Mouse (Mus musculus) left cerebral cortex, postnatal 10 days (tissue): Measurements from ENCODE around the gene Prpf18. TPM values are rescaled to one million over a fixed set of nuclear protein-coding genes. Genes with fewer than 3 reads are reported as not detected.
"Not testable (repeated sequence)": the region's sequence is repeated elsewhere in the genome, so short reads cannot be mapped to it uniquely, and the experiment has no call there.

Experiments used
- DNase-seq, 2 experiments: peaks; one replicate each; pipeline ENCODE4 v3.0.0; 2021 to 2022; ENCODE audit warnings: low spot score in 2 of 2, mixed read lengths in 1 of 2; ENCODE audit errors: extremely low spot score in 1 of 2
- intact Hi-C: fragments of 180-260 bp; cut with DNase I; formaldehyde crosslinking; loops from one replicate; pipeline ENCODE4 v1.15.1; 2025
- total RNA-seq, 2 experiments: library from RNA; stranded (reverse); gene quantifications; 2 replicates each; pipeline ENCODE4 v1.2.3; 2021

Prpf18 gene
- total RNA-seq, 2 experiments from 2014 or later, result 35.9 to 37.5 TPM

DNA sequence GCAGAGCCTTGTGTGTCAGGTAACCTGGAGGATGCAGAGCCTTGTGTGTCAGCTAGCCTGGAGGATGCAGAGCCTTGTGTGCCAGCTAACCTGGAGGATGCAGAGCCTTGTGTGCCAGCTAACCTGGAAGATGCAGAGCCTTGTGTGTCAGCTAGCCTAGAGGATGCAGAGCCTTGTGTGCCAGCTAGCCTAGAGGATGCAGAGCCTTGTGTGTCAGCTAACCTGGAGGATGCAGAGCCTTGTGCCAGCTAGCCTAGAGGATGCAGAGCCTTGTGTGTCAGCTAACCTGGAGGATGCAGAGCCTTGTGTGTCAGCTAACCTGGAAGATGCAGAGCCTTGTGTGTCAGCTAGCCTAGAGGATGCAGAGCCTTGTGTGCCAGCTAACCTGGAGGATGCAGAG lies 32.8 kb downstream of the Prpf18 start:
- intact Hi-C loops, DNase-seq: not testable (repeated sequence)

DNA sequence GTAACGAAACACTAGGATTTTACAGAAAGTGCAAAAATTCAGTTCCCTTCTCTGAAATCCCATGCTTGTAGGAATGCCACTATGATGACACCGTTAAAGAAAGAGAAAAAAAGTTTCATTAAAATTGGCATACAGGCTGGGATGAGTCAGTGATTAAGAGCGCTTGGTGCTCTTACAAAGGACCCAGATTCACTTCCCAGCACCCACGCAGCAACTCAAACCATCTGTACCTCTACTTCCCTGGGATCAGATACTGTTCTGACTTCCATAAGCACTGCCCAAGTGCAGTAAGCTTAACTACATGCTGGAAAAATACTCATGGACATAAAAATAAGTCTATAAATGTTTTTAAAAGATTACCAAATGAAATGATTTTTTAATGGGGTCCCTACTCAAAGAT lies 34.9 kb downstream of the Prpf18 start:
- intact Hi-C loops, result no loop called here
- DNase-seq, result no peak

DNA sequence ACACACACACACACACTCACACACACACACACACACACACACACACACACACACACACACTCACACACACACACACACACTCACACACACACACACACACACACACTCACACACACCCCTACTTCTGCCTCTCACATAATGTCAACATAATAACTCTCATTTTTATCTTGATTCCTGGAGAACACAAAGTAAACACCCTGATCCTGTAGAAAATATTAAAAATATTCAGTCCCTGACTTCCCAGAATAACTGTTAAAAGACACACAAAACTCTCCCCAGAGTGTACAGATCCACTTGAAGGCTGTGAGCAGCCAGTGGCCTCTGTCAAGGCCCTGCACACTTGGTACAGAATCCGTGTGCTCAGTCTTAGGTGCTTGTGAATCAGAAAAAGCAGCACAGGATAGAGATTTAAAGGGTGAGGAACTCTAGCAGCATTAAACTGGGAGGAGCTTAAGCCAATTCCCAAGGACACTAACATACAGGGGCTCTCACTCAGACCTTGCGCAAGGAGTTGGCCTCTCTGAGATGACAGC lies 36.8 kb downstream of the Prpf18 start:
- no peak for DNase-seq
- intact Hi-C loops, result no loop called here

DNA sequence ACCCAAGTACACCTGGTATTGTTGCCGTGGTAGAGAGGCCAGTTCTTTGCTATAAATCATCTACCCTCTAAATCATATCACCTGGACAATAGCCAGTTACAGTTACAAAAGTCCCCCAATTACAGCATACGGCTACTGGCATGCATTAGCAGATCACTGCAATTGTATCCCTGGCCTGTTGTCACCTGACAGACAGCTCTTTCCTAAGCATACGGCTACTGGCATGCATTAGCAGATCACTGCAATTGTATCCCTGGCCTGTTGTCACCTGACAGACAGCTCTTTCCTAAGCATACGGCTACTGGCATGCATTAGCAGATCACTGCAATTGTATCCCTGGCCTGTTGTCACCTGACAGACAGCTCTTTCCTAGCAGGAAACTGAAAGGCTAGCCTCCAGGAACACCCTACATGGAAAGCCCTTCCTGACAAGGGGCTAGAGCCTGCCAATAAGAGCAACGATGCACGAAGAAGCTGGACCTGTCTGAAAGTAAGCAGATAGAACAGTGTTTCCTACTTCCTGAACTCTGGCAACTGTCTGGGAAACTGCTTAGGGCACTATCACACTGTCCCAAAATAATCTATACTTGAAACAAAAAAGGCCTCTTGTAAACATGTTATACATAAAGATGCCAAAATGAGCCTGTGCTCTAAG lies 37.5 kb downstream of the Prpf18 start:
- intact Hi-C loops, DNase-seq: not testable (repeated sequence)

DNA sequence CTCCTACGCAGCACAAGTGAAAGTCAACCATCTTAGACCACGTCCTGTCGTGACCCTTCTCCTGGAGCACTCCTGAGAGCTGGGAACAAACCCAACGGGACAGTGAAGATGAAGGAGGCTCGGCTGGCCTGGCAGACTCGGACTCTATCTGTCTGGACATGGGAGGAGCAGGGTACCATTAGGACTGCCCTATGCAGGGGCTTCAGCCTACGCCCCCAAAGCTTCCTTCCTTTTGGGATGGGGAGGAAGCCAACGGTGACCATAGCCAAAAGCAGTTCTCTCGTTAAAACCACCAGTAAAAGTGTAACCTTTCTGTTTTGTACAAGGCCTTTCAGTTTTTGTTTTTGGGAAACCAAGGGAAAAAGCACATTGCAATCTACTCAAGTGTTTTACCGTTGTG lies 40.2 kb downstream of the Prpf18 start:
- no peak for DNase-seq
- intact Hi-C loops, result no loop called here

DNA sequence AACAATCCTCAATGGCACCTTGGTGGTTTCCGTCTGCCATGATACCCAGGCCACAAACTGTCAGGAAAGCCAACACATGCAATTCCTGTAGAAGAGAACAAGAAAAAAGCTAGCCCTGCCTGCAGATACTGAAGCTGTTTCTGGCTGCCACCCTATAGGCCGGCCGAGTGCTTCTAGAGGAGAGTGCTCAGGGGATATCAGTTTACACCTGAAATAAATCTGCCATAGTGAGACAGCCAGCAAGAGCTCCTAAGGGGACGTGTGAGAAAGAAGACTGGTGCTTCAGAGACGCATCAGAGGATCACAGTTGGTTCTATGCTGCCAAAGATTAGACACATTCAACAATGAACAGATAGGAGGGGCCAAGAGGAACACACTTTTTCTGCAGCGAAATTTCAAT lies 40.6 kb downstream of the Prpf18 start:
- DNase-seq, result no peak
- intact Hi-C loops, result no loop called here

DNA sequence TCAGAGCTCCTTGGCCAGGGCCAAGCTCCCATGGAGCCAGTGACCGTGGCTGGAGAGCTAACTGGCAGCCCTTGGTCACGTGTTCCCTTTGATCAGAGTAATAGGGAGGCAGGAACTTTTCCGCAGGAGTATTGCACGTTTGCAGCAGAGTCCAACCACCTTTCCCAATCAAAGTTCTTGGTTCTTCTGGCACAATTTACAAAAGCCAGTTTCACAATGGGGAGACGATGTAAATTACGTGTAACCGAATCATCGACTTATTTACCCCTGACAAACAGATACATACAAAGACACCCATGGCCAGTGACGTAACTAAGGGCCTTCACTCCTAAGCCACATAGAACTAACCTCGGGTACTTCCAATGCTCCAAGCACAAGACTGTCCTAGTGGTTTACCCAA lies 42.5 kb downstream of the Prpf18 start:
- no peak for DNase-seq
- intact Hi-C loops, result loop anchor here (5.0 kb wide), 1 partner anchor 112 kb away; no protein-coding TSS in a partner anchor

DNA sequence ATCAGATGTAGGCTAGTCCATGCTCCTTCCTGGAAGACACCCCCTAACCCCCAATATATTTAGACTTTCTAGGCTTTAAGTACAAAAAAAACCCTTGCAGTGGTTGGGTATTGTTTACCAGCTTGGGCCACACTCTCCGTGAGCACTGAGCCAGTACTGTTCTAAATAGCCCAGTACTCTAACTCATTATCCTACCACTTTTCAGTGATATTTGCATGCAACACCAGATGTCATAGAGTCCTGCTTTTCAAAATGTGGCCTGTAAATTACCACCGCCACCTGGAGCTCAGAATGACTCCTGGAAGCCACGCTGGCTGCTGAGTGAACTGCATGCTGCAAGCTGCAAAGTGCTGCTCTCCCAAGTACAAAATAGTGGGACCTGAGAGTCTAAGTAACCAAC lies 43.7 kb downstream of the Prpf18 start:
- no peak for DNase-seq
- intact Hi-C loops, result loop anchor here (5.0 kb wide), 1 partner anchor 111 kb away; no protein-coding TSS in a partner anchor

DNA sequence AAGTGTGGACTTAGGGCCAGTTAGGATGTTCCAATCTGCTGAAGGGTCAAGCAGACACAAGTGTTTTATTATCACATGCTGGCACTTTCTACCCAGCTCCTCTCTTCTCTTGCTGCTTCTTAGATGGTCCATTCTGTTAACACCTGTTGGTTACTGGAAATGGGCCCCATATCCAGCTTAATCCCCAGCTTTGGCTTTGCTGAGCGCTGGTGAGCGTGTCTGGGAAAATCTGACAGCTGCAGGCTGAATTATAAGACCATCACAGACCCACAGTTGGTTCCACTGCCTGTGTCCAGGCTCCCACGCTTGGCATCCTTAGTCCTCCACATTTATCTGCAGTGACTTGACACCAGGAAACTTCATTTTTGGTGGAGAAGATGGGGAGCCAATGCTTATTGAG lies 45.4 kb downstream of the Prpf18 start:
- DNase-seq, result no peak
- intact Hi-C loops, result loop anchor here (5.0 kb wide), 1 partner anchor 109 kb away; no protein-coding TSS in a partner anchor

DNA sequence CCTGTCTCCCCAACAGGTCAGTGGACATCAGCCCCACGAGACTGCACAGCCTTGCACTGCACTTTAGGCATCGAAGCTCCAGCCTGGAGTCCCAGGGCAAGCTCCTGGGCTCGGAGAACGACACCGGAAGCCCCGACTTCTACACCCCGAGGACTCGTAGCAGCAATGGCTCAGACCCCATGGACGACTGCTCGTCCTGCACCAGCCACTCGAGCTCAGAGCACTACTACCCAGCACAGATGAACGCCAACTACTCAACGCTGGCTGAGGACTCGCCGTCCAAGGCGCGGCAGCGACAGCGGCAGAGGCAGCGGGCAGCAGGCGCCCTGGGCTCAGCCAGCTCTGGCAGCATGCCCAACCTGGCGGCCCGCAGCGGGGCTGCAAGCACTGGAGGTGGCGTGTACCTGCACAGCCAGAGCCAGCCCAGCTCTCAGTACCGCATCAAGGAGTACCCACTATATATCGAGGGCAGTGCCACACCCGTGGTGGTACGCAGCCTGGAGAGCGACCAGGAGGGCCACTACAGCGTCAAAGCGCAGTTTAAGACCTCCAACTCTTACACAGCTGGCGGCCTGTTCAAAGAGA lies 48.5 kb downstream of the Prpf18 start:
- DNase-seq, result peak in 1 of 2 experiments; percentile 60
- intact Hi-C loops, result no loop called here

DNA sequence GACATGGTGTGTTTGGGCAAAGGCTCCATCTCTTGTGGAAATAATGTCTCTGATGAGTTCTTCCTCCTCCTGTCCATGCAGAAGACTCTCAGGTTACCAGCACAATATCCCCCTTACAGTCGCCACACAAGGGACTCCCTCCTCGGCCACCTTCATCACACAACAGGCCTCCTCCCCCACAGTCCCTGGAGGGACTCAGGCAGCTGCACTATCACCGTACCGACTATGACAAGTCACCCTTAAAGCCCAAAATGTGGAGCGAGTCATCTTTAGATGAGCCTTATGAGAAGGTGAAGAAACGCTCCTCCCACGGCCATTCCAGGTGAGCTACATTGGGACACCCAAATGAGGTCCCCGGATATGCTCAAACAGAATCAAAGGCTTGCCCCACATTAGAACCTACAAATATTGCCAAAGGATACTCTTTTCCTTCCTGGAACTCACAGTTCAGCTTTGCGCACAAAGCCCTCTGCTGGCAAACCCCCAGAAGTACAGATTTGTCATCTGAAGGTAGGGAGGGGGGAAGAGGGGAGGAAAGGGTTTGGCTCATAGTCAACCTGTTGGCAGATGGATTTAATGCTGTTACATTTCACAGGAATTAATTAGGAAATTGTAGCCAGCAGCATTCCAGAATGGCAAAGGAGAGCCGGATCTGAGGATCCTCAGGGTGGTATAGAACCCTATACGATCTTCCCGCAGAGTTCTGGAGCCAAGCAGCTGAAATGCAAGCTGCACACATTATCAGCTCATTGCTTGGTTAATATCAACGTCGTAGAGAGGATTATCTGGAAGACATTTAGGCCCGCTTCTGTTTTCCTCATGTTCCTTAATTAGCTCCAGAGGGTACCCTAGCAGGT lies 50.7 kb downstream of the Prpf18 start:
- DNase-seq, result peak; percentile 75 to 76
- intact Hi-C loops, result no loop called here

DNA sequence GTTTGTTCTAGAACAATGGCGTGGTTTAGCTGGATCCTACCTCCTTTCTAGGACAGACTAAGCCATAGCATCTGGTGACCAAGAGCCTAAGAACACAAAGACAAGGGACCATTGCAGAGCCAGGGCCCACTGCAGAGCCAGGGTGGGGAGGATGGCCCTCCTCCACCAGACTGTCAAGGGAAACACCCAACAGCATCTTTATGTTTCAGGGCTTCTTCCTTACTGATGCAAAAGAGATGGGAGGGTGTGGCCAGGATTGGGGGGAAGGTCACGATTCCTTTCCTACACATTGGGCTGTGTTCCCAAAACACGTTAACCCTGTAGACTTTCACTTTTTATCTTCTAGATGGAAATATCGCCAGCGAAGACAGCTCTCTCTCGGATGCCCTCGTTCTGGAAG lies 54.9 kb downstream of the Prpf18 start:
- intact Hi-C loops, result no loop called here
- DNase-seq, result no peak

DNA sequence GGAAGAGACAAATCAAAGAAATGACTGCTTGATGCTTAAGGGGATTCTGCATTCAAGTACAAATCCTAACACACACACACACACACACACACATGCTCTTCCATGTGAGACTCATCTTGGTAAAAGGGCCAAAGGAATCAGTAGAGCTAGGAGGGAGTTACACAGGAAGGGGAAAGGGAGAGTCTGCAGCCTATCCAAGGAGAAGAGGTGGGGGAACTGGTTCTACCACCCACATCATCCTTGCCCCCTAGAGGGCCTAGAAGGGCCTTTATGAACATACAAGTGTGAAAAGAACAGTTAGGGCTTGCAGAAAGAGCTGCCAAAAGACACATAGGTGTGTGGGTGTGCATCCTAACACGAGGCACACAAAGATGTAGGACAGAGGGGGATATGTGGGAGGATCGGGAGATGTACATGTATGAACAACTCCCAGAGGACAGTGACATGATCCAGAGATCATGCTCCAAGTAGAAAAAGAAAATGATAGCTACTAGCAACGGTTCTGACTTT lies 58.0 kb downstream of the Prpf18 start:
- no peak for DNase-seq
- intact Hi-C loops, result no loop called here

DNA sequence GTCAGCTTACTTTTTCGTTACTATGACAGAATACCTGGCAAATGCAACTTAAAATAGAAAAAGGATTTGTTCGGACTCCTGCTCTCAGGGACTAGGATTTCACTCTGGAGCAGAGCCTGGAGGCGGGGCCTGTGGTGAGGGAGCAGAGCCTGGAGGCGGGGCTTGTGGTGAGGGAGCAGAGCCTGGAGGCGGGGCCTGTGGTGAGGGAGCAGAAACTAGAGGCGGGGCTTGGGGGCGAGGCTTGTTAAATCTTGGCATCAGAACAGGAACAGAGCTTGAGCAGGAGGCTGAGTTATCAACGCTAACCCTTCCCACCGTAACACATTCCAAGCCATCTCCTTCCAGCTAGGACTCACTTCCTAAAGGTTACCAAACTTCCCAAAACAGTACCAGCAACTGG lies 58.5 kb downstream of the Prpf18 start:
- peak in 1 of 2 experiments; percentile 69 for DNase-seq
- intact Hi-C loops, result no loop called here

DNA sequence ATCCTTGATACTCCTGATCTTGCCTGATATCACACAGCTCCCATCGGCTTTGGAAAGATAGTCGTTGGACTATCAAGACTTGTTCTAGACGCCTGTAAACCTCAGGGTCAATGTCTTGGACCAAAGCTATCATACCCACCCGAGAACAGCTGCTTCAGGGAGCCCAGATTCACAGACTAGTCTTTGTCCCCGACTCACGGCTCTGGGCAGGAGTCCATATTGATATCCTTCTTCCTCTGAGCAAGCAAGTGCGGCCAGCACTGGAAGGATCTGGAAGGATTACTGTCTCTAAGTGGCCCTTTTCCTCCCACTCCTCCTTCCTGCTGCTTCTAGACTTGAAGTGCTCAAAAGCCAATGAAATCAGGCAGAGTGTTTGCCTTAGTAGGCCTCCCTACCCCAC lies 59.2 kb downstream of the Prpf18 start:
- intact Hi-C loops, result no loop called here
- DNase-seq, result no peak

DNA sequence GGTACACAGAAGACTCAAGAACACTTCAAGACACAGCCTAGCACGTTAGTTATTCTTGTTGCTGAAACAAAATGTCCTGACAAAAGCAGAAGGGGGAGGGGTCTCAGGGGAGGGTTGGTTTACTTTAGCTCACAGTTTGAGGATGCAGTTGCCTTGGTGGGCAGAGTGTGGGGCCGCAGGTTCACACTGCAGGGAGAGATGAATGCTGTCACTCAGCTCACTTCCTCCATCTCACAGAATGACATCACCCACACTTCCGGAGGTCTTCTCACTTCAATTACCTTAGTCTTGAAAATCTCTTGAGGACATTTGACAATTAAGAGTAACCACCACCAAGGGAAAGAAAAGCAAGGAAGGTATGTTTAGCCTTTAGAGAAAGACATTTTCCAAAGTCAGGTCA lies 60.3 kb downstream of the Prpf18 start:
- intact Hi-C loops, result no loop called here
- DNase-seq, result no peak

DNA sequence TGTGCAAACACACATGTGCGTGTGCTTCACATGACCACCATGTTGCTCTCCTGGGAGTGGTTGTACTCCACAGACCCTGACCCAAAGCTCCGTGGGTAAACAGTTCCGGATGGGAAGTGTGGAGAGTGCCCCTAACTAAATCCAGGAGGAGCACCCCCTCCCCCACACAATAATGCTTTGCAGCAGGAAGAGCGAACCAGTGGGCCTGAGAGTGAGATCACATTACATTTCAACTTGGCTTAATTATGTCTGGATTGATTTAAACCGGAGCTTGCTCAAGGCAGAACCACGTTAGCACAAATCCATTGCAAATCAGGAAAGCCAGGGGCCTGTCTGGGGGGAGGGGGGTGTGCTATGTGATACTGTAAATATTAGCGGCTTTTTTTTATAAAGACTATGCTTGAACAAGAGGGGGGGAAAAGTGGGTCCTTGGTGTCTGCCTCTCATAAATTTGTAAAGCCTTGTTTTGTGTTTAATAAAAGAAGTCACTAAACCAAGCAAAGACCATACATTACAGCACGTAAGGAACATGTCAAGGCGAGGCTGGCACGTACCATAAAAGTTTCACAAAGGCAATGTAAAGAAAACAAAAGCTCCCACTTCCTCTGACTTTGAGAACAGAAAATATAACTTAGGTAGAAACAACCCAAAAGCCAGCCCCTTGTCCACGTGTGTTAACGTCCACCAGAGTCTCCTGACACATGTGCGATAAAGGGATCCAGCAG lies 64.1 kb downstream of the Prpf18 start:
- intact Hi-C loops, result no loop called here
- DNase-seq, result no peak

DNA sequence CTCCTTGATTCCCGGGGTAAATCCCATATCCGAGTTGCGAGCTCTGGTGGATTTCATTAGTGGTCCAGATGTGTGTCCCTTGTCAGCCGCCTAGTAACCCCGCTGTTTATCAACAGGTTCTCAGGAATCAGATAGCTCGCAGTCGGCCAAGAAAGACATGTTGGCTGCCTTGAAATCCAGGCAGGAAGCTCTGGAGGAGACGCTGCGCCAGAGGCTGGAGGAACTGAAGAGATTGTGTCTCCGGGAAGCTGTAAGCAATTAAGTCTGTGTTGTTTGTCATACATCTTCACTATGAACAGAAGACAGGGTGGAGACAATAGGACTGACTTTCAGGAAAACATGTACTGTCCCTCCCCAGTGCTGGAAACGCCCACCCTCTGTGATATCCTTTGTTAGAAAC lies 65.7 kb downstream of the Prpf18 start:
- no peak for DNase-seq
- intact Hi-C loops, result no loop called here

DNA sequence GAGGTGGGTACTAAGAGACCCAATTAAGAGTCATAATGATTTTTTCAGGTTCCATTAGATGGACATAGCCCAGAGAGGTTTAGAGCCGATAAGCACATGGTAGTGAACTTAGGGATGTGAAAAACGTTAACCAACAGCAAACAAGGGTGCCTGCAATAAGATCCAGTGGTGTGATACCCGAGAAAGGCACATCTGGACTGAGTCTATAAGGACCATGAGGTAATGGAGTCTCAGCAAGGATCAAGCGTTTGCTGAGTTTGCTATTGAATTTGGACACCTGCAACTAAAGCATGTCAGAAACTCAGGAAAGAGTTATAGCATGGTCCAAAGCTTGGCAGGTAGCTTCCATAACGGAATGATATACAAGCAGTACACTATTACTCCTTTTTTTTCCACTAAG lies 67.7 kb downstream of the Prpf18 start:
- intact Hi-C loops, result no loop called here

More for the DNA sequence above, 67.7 kb downstream of the Prpf18 start:
- no peak for DNase-seq
